Mouse (Mus musculus) cortical plate, adult 2 months (tissue): ENCODE data around the gene Mybpc3.

Source experiments
- CTCF ChIP-seq: fragments of 200-500 bp; IDR thresholded peaks from 2 replicates; pipeline ENCODE4 v1.5.1; 2011; ENCODE audit warnings: mild to moderate bottlenecking, control low read depth, low read length; ENCODE audit not compliant: insufficient read depth; ENCODE audit errors: extremely low read depth
- POLR2A ChIP-seq: fragments of 200-500 bp; IDR thresholded peaks from 2 replicates; pipeline ENCODE4 v1.6.1; 2011; ENCODE audit warnings: mild to moderate bottlenecking, low read length, control low read depth; ENCODE audit not compliant: insufficient read depth; ENCODE audit errors: extremely low read depth

- TF ChIP-seq CTCF (no peak), POLR2A (no peak)
Measured at GRCm38 (mm10) chr2:91110429-91110828, 7.5 kb upstream of the Mybpc3 start.
